Mouse (Mus musculus) G1E-ER4 (cell line): ENCODE results near the gene Bdkrb1. TPM values are rescaled to one million over a fixed set of nuclear protein-coding genes. Genes with fewer than 3 reads are reported as not detected.

Source experiments
- GATA1 ChIP-seq: IDR thresholded peaks from one replicate; pipeline ENCODE4 v1.8.0; 2012; ENCODE audit warnings: low read length, inconsistent platforms
- polyA plus RNA-seq: library from polyadenylated mRNA; stranded (reverse); fragments of >175 nt; gene quantifications from 2 replicates; pipeline ENCODE4 v1.2.3, GENCODE M21; 2012

Bdkrb1 gene
- polyA plus RNA-seq, 1 experiment: not detected

- TF ChIP-seq GATA1: no peak
Measured at GRCm38 (mm10) chr12:105584851-105585250, 18.0 kb upstream of the Bdkrb1 start.

GRCm38 (mm10) chr12:105587526-105587925 lies 15.4 kb upstream of the Bdkrb1 start:
- no peak for TF ChIP-seq GATA1

- TF ChIP-seq GATA1: no peak
Measured at GRCm38 (mm10) chr12:105590786-105591185, 12.1 kb upstream of the Bdkrb1 start.

- no peak for TF ChIP-seq GATA1
Measured at GRCm38 (mm10) chr12:105592361-105592761, 10.5 kb upstream of the Bdkrb1 start.

GRCm38 (mm10) chr12:105593471-105593870 lies 9.4 kb upstream of the Bdkrb1 start:
- TF ChIP-seq GATA1: no peak

GRCm38 (mm10) chr12:105597135-105597534 lies 5.8 kb upstream of the Bdkrb1 start:
- no peak for TF ChIP-seq GATA1

- no peak for TF ChIP-seq GATA1
Measured at GRCm38 (mm10) chr12:105598503-105598902, 4.4 kb upstream of the Bdkrb1 start.

- TF ChIP-seq GATA1: no peak
Measured at GRCm38 (mm10) chr12:105599098-105599497, 3.8 kb upstream of the Bdkrb1 start.

GRCm38 (mm10) chr12:105601586-105601985 lies 1.3 kb upstream of the Bdkrb1 start:
- no peak for TF ChIP-seq GATA1

- no peak for TF ChIP-seq GATA1
Measured at GRCm38 (mm10) chr12:105603904-105604303, 1.0 kb downstream of the Bdkrb1 start.

GRCm38 (mm10) chr12:105605212-105605611 lies 2.3 kb downstream of the Bdkrb1 start:
- TF ChIP-seq GATA1: no peak

GRCm38 (mm10) chr12:105606881-105607280 lies 4.0 kb downstream of the Bdkrb1 start:
- no peak for TF ChIP-seq GATA1

- TF ChIP-seq GATA1: no peak
Measured at GRCm38 (mm10) chr12:105611045-105611444, 8.2 kb downstream of the Bdkrb1 start.

- no peak for TF ChIP-seq GATA1
Measured at GRCm38 (mm10) chr12:105611748-105612147, 8.9 kb downstream of the Bdkrb1 start.

- no peak for TF ChIP-seq GATA1
Measured at GRCm38 (mm10) chr12:105613559-105613958, 10.7 kb downstream of the Bdkrb1 start.

- TF ChIP-seq GATA1: no peak
Measured at GRCm38 (mm10) chr12:105622048-105622447, 19.2 kb downstream of the Bdkrb1 start.

GRCm38 (mm10) chr12:105622981-105623539 lies 20.2 kb downstream of the Bdkrb1 start:
- TF ChIP-seq GATA1: no peak

- no peak for TF ChIP-seq GATA1
Measured at GRCm38 (mm10) chr12:105625798-105626197, 22.9 kb downstream of the Bdkrb1 start.
